Mouse (Mus musculus) bone marrow macrophage, adult 2 months (primary cell): ENCODE results near the gene Gm7970. TPM values are rescaled to one million over a fixed set of nuclear protein-coding genes. Genes with fewer than 3 reads are reported as not detected.
"Not testable (repeated sequence)": the region's sequence is repeated elsewhere in the genome, so short reads cannot be mapped to it uniquely, and the experiment has no call there.

Experiments used
- H3K27ac ChIP-seq: 2 replicates; pipeline ENCODE4 v1.5.1; 2012; ENCODE audit warnings: low read depth, low read length; ENCODE audit not compliant: insufficient read depth
- H3K4me1 ChIP-seq: 2 replicates; pipeline ENCODE4 v1.6.1; 2012; ENCODE audit warnings: low read length; ENCODE audit not compliant: control insufficient read depth, insufficient read depth
- H3K4me3 ChIP-seq: 2 replicates; pipeline ENCODE4 v1.5.1; 2012; ENCODE audit warnings: mild to moderate bottlenecking, low read length, moderate library complexity; ENCODE audit not compliant: insufficient read depth
- polyA plus RNA-seq: library from polyadenylated mRNA; stranded (reverse); fragments of >200 nt; gene quantifications from 2 replicates; pipeline ENCODE4 v1.2.4, GENCODE M21; 2012; ENCODE audit not compliant: missing spikeins, insufficient read depth, insufficient read length

The Gm7970 gene
- not detected in 2 replicates for polyA plus RNA-seq

GRCm38 (mm10) chr14:41555483-41555882 is at the start of gene Gm7970:
Gene Gm7970, minus strand, starts transcription at chr14:41555583.
- H3K4me1 ChIP-seq, H3K27ac ChIP-seq, H3K4me3 ChIP-seq: not testable (repeated sequence)

DNA sequence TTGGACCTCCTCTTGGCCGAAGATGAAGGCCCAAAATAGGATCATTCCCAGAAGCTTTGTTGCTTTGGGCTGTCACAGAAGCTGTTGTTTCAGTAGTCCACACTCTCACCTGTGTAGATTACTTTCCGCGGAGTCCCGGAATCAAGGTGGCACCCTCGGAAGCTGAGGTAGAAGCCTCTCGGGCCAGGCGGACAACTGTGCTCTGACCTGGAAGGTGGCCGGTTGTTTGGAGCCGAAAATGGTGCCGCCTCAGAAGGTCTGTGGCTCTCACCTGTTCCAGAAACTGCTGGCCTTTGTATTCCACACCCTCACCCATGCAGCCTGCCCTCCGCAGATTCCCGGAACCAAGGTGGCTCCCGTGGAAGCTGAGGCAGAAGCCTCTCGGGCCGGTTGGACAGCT is 45.6 kb upstream of the Gm7970 start:
- not testable (repeated sequence) for H3K4me3 ChIP-seq, H3K27ac ChIP-seq, H3K4me1 ChIP-seq

DNA sequence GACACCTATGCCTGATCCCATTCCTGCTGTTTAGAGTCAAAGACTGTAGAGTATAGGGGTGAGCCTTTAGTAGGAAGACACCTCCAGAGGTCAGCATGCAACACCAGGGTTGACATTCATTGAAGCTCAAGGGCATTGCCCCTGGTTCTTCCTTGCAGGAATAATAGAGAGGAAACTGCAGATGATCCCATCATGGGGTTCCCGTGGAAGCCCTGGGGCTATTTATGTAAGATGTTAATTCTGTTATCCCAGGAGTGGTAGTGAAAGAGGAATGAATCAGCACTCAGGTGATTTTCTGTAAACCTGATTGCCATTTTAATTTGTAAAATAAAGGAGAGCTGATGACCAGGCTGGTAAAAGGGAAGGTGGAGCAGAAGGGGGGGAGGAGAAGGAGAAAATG is 31.0 kb upstream of the Gm7970 start:
- not testable (repeated sequence) for H3K27ac ChIP-seq, H3K4me1 ChIP-seq, H3K4me3 ChIP-seq

DNA sequence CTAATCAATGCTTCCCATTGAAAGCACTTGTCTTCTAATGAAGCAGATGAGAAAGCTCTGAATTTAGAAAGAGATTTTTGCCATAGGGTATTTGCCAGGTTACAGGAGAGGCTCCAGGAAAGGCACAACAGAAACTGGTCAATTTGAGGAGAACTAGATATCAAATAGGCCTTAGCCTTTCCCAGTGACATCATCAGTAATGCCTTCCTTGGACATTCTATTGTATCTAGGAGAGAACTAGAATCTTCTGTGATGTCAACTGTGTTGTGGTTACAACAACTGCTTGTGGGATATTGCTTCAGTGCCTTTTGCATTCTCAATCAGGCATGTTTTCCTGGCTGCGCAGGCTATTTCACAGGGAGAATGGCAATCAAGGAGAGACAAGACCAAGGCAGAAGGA is 17.5 kb upstream of the Gm7970 start, which contains the start of gene 1700049E17Rik2:
Gene 1700049E17Rik2, plus strand, starts transcription at position 301 of the 400 bp plus-strand sequence.
- not testable (repeated sequence) for H3K27ac ChIP-seq, H3K4me1 ChIP-seq, H3K4me3 ChIP-seq

DNA sequence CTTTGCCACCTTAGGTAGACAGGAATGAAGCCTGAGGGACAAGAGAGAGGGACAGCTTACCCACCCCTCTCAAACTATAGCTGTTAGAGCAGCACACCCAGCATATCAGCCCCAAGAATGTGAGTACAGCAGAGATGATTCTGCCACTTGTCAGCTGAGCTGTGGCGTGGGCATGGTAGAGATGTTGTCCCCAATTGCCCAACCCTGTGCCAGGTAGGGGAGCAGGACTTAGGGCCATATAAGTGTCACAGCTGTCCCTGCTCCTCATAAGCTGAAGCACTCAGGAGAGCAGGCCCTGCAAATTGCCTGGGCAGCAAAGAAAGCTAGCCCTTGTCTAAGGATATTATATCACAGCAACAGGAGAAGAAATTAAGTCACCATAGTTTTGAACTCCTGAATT is 30.7 kb downstream of the Gm7970 start:
- not testable (repeated sequence) for H3K4me1 ChIP-seq, H3K4me3 ChIP-seq, H3K27ac ChIP-seq

- H3K4me3 ChIP-seq = not testable (repeated sequence)
These were observed 34.7 kb downstream of the Gm7970 start for GRCm38 (mm10) chr14:41520683-41521082.

More at GRCm38 (mm10) chr14:41520683-41521082, 34.7 kb downstream of the Gm7970 start:
- not testable (repeated sequence) for H3K4me1 ChIP-seq, H3K27ac ChIP-seq

Other genes starting within 250 kb of the Gm7970 start
- not detected in 2 replicates for gene Gm5798, start 207.0 kb downstream of the Gm7970 start, polyA plus RNA-seq
- not detected in 2 replicates for gene Gm7945, start 169.2 kb downstream of the Gm7970 start, polyA plus RNA-seq
- gene Gm6482, start 147.3 kb downstream of the Gm7970 start, polyA plus RNA-seq = not detected in 2 replicates
- gene Gm7954, start 102.1 kb downstream of the Gm7970 start, polyA plus RNA-seq = not detected in 2 replicates
- gene Gm3486, start 66.1 kb downstream of the Gm7970 start, polyA plus RNA-seq = not detected in 2 replicates
- gene 1700049E17Rik2, start 17.6 kb upstream of the Gm7970 start, polyA plus RNA-seq = not detected in 2 replicates
- not detected in 2 replicates for gene Gm3072, start 69.0 kb upstream of the Gm7970 start, polyA plus RNA-seq
- not detected in 2 replicates for gene Gm3676, start 90.9 kb upstream of the Gm7970 start, polyA plus RNA-seq
- gene Gm8068, start 146.3 kb upstream of the Gm7970 start, polyA plus RNA-seq = not detected in 2 replicates
- not detected in 2 replicates for gene Gm7929, start 195.0 kb upstream of the Gm7970 start, polyA plus RNA-seq
- not detected in 2 replicates for gene Gm47189, start 216.9 kb upstream of the Gm7970 start, polyA plus RNA-seq